Mouse (Mus musculus) limb, embryonic 13.5 days (tissue): Measurements from ENCODE around the gene Pid1. TPM values are rescaled to one million over a fixed set of nuclear protein-coding genes. Genes with fewer than 3 reads are reported as not detected.

Source experiments
- ATAC-seq: fragments of 200-750 bp; cut with Nextera tagmentation; 2 replicates; pipeline ENCODE4 v1.8.0; 2017; ENCODE audit warnings: low read depth, moderate number of reproducible peaks, moderate TSS enrichment; ENCODE audit not compliant: low FRiP score
- H3K27ac ChIP-seq: fragments of 300-500 bp; sonication (generic); 2 replicates; pipeline ENCODE4 v1.5.1; 2015; ENCODE audit warnings: inconsistent platforms, mild to moderate bottlenecking, moderate library complexity
- H3K27me3 ChIP-seq: fragments of 300-500 bp; sonication (generic); 2 replicates; pipeline ENCODE4 v1.6.1; 2015; ENCODE audit warnings: mild to moderate bottlenecking, inconsistent platforms
- H3K36me3 ChIP-seq: fragments of 300-500 bp; sonication (generic); 2 replicates; pipeline ENCODE4 v1.6.1; 2015; ENCODE audit warnings: inconsistent platforms, mild to moderate bottlenecking, moderate library complexity
- H3K4me1 ChIP-seq: fragments of 300-500 bp; sonication (generic); 2 replicates; pipeline ENCODE4 v1.6.1; 2015; ENCODE audit warnings: inconsistent platforms
- H3K4me2 ChIP-seq: fragments of 300-500 bp; sonication (generic); replicated peaks from 2 replicates; pipeline ENCODE4 v1.6.1; 2015; ENCODE audit warnings: inconsistent platforms, mild to moderate bottlenecking, moderate library complexity
- H3K4me3 ChIP-seq: fragments of 300-500 bp; sonication (generic); 2 replicates; pipeline ENCODE4 v1.5.1; 2015; ENCODE audit warnings: moderate library complexity, mild to moderate bottlenecking, inconsistent platforms
- H3K9ac ChIP-seq: fragments of 300-500 bp; sonication (generic); 2 replicates; pipeline ENCODE4 v1.6.1; 2015; ENCODE audit warnings: mild to moderate bottlenecking, inconsistent platforms
- H3K9me3 ChIP-seq: fragments of 300-500 bp; sonication (generic); 2 replicates; pipeline ENCODE4 v1.6.1; 2016; ENCODE audit warnings: inconsistent platforms
- WGBS: fragments of 180-500 bp; shearing (Covaris S2); methylation state at CpG from one replicate; pipeline ENCODE4 v1.1.7; 2015; 5-methylcytosine and 5-hydroxymethylcytosine counted together
- polyA plus RNA-seq: library from polyadenylated mRNA; unstranded; fragments of >200 nt; fragmentation: Nextera tagmentation; extraction: Ambion mirVana; gene quantifications from 2 replicates; pipeline ENCODE4 v1.2.1, GENCODE M21; 2015

Pid1 gene
- polyA plus RNA-seq, result 59.3 and 62.4 TPM in 2 replicates

- no peak for ATAC-seq
- H3K4me3 ChIP-seq, result no peak within 1 kb of the TSS
- 86% methylated on average over 8 of the region's 8 CpGs for WGBS
- 0 out of 2 replicates have a peak, but pooled peaks cover 7% of the 10 kb centered on the region for H3K4me1 ChIP-seq
- no peak within 1 kb of the TSS for H3K9ac ChIP-seq
- no peaks in the 10 kb centered on the region for H3K27me3 ChIP-seq
- no peaks in the 10 kb centered on the region for H3K36me3 ChIP-seq
- H3K27ac ChIP-seq, result no peak within 1 kb of the TSS
- H3K4me2 ChIP-seq, result no peak within 1 kb of the TSS
- no peaks in the 10 kb centered on the region for H3K9me3 ChIP-seq
These were observed at the start of gene Pid1 for GRCm38 (mm10) chr1:84363967-84364366. TSS of gene Pid1 (minus strand) at chr1:84364180.

GRCm38 (mm10) chr1:84409514-84409913 is 45.5 kb upstream of the Pid1 start:
- no peak overlapping the region for H3K9ac ChIP-seq
- WGBS, result 83% methylated on average over 2 of the region's 2 CpGs
- H3K36me3 ChIP-seq, result no peaks in the 10 kb centered on the region
- no peak overlapping the region for H3K4me2 ChIP-seq
- H3K9me3 ChIP-seq, result peaks cover 4% of the 10 kb centered on the region; the same call in 1 of the 2 replicates
- H3K27me3 ChIP-seq, result no peaks in the 10 kb centered on the region; the same call in 1 of the 2 replicates
- H3K4me3 ChIP-seq, result no peak overlapping the region
- no peak for ATAC-seq
- H3K27ac ChIP-seq, result no peak overlapping the region
- H3K4me1 ChIP-seq, result 0 out of 2 replicates have a peak, but pooled peaks cover 7% of the 10 kb centered on the region

- Histone ChIP-seq H3K27me3 (no peaks in the 10 kb centered on the region), H3K36me3 (no peaks in the 10 kb centered on the region), H3K27ac (no peak overlapping the region), H3K4me2 (no peak overlapping the region), H3K4me3 (no peak overlapping the region), H3K9me3 (peaks cover 4% of the 10 kb centered on the region; the same call in 1 of the 2 replicates), H3K4me1 (0 out of 2 replicates have a peak, but pooled peaks cover 8% of the 10 kb centered on the region), H3K9ac (no peak overlapping the region)
- no peak for ATAC-seq
- 42% methylated on average over 2 of the region's 2 CpGs for WGBS
These were observed 44.9 kb upstream of the Pid1 start for GRCm38 (mm10) chr1:84408873-84409272.

- 69% methylated on average over 4 of the region's 4 CpGs for WGBS
- Histone ChIP-seq H3K27me3 (no peaks in the 10 kb centered on the region), H3K9ac (no peak overlapping the region), H3K27ac (no peak overlapping the region), H3K36me3 (no peaks in the 10 kb centered on the region), H3K4me1 (0 out of 2 replicates have a peak, but pooled peaks cover 8% of the 10 kb centered on the region), H3K4me3 (no peak overlapping the region), H3K9me3 (peaks cover 4% of the 10 kb centered on the region; the same call in 1 of the 2 replicates), H3K4me2 (no peak overlapping the region)
- ATAC-seq, result no peak
These were observed 42.9 kb upstream of the Pid1 start for GRCm38 (mm10) chr1:84406891-84407290.

GRCm38 (mm10) chr1:84405551-84406290 is 41.7 kb upstream of the Pid1 start:
- Histone ChIP-seq H3K9ac (no peak overlapping the region), H3K4me2 (no peak overlapping the region), H3K4me1 (0 out of 2 replicates have a peak, but pooled peaks cover 8% of the 10 kb centered on the region), H3K27me3 (no peaks in the 10 kb centered on the region), H3K27ac (no peak overlapping the region), H3K36me3 (no peaks in the 10 kb centered on the region), H3K4me3 (no peak overlapping the region), H3K9me3 (no peaks in the 10 kb centered on the region)
- ATAC-seq, result no peak
- 85% methylated on average over 5 of the region's 5 CpGs for WGBS

- WGBS, result 48% methylated on average over 12 of the region's 12 CpGs
- no peak for ATAC-seq
- H3K4me3 ChIP-seq, result no peak overlapping the region
These were observed 40.9 kb upstream of the Pid1 start for GRCm38 (mm10) chr1:84404880-84405279.

GRCm38 (mm10) chr1:84402154-84402553 is 38.2 kb upstream of the Pid1 start:
- Histone ChIP-seq H3K9ac (no peak overlapping the region), H3K27ac (no peak overlapping the region), H3K4me1 (0 out of 2 replicates have a peak, but pooled peaks cover 3% of the 10 kb centered on the region), H3K4me3 (no peak overlapping the region), H3K27me3 (no peaks in the 10 kb centered on the region), H3K36me3 (no peaks in the 10 kb centered on the region), H3K9me3 (no peaks in the 10 kb centered on the region), H3K4me2 (no peak overlapping the region)
- 88% methylated on average over 1 of the region's 1 CpGs for WGBS
- ATAC-seq, result no peak

More at GRCm38 (mm10) chr1:84404880-84405279, 40.9 kb upstream of the Pid1 start:
- Histone ChIP-seq H3K27ac (no peak overlapping the region), H3K9ac (no peak overlapping the region), H3K4me2 (no peak overlapping the region), H3K9me3 (no peaks in the 10 kb centered on the region), H3K4me1 (0 out of 2 replicates have a peak, but pooled peaks cover 8% of the 10 kb centered on the region), H3K27me3 (no peaks in the 10 kb centered on the region), H3K36me3 (no peaks in the 10 kb centered on the region)

GRCm38 (mm10) chr1:84399671-84400070 is 35.7 kb upstream of the Pid1 start:
- no peak overlapping the region for H3K4me3 ChIP-seq
- ATAC-seq, result no peak
- no peaks in the 10 kb centered on the region for H3K27me3 ChIP-seq
- H3K36me3 ChIP-seq, result no peaks in the 10 kb centered on the region
- H3K4me2 ChIP-seq, result no peak overlapping the region
- no peaks in the 10 kb centered on the region for H3K9me3 ChIP-seq
- 0 out of 2 replicates have a peak, but pooled peaks cover 2% of the 10 kb centered on the region for H3K4me1 ChIP-seq
- H3K9ac ChIP-seq, result no peak overlapping the region
- H3K27ac ChIP-seq, result no peak overlapping the region
- 84% methylated on average over 3 of the region's 3 CpGs for WGBS

- H3K9me3 ChIP-seq, result no peaks in the 10 kb centered on the region
- H3K27me3 ChIP-seq, result no peaks in the 10 kb centered on the region
- no peaks in the 10 kb centered on the region for H3K4me1 ChIP-seq
- H3K9ac ChIP-seq, result no peak overlapping the region
- ATAC-seq, result no peak
- H3K27ac ChIP-seq, result no peak overlapping the region
- H3K4me2 ChIP-seq, result no peak overlapping the region
- no peaks in the 10 kb centered on the region for H3K36me3 ChIP-seq
- no peak overlapping the region for H3K4me3 ChIP-seq
- WGBS, result 83% methylated on average over 4 of the region's 4 CpGs
These were observed 35.1 kb upstream of the Pid1 start for GRCm38 (mm10) chr1:84399118-84399517.

- no peak for ATAC-seq
- Histone ChIP-seq H3K9ac (no peak overlapping the region), H3K27me3 (no peaks in the 10 kb centered on the region), H3K4me3 (no peak overlapping the region), H3K27ac (no peak overlapping the region), H3K4me1 (no peaks in the 10 kb centered on the region), H3K9me3 (no peaks in the 10 kb centered on the region), H3K36me3 (no peaks in the 10 kb centered on the region), H3K4me2 (no peak overlapping the region)
- 60% methylated on average over 3 of the region's 3 CpGs for WGBS
These were observed 32.8 kb upstream of the Pid1 start for GRCm38 (mm10) chr1:84396787-84397186.

GRCm38 (mm10) chr1:84395928-84396327 is 31.9 kb upstream of the Pid1 start:
- no peak overlapping the region for H3K4me2 ChIP-seq
- no peak for ATAC-seq

GRCm38 (mm10) chr1:84390961-84391360 is 27.0 kb upstream of the Pid1 start:
- H3K4me2 ChIP-seq, result no peak overlapping the region
- no peaks in the 10 kb centered on the region for H3K27me3 ChIP-seq
- peaks cover 11% of the 10 kb centered on the region; the same call in 1 of the 2 replicates for H3K4me1 ChIP-seq
- no peaks in the 10 kb centered on the region for H3K9me3 ChIP-seq
- H3K9ac ChIP-seq, result no peak overlapping the region
- no peak overlapping the region for H3K4me3 ChIP-seq
- no peak overlapping the region for H3K27ac ChIP-seq
- WGBS, result 90% methylated on average over 4 of the region's 4 CpGs
- ATAC-seq, result no peak
- no peaks in the 10 kb centered on the region for H3K36me3 ChIP-seq

More at GRCm38 (mm10) chr1:84395928-84396327, 31.9 kb upstream of the Pid1 start:
- Histone ChIP-seq H3K9ac (no peak overlapping the region), H3K27ac (no peak overlapping the region), H3K36me3 (no peaks in the 10 kb centered on the region), H3K4me1 (no peaks in the 10 kb centered on the region), H3K9me3 (no peaks in the 10 kb centered on the region), H3K4me3 (no peak overlapping the region), H3K27me3 (no peaks in the 10 kb centered on the region)
- WGBS, result 82% methylated on average over 8 of the region's 8 CpGs
